Mouse (Mus musculus) testis, adult 10 weeks (tissue): ENCODE results near the gene Gtpbp3. TPM values are rescaled to one million over a fixed set of nuclear protein-coding genes. Genes with fewer than 3 reads are reported as not detected.

ENCODE experiments used
- polyA plus RNA-seq: library from polyadenylated mRNA; stranded (reverse); fragments of 350-450 nt; fragmentation: Illumina TruSeq; extraction: RNeasy Lipid Tissue Mini Kit (QIAGEN cat#74804); gene quantifications from one replicate; pipeline ENCODE4 v1.2.3, GENCODE M21; 2014; ENCODE audit warnings: low read depth, low replicate concordance

Gene Gtpbp3
- 0.59 TPM for polyA plus RNA-seq

DNA sequence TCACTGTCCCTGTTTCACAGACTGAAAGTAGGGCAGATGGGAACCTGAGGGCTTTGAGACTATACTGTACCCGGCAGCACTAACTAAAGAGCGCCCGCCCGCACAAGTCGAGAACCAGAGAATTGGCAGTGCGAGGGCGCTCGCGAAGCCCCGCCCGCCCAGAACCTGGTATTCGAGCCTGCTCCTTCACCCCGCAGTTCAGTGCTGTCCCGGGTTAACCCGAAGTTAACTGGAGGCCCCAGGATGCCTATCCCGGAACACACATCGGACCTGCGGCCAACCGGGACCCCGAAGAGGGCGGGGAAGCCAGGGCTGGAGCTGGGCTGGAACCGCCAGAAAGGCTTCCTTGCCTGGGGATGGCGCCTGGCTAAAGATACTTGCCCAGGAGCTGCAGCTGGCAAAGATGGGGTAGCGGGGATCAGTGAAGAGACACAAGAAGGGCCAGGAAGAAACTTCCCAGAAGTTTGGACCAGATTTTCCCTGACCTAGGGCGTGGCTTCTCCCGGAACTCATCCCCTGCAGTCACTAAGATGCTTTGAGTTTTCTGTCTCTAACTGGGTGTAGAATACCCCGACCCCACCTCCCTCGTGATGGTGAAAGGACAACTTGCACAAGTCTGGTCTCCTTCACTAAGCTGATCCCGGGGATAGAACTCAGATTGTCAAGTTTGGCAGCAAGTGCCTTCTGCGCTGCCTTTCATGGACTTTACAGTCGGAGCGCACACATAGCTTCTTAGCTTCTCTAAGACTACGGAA is at the start of gene Gtpbp3:
Gene Gtpbp3 (plus strand): TSS at position 413 of the 755 bp plus-strand sequence.

GRCm38 (mm10) chr8:71463188-71464033 is 24.5 kb upstream of the Gtpbp3 start, which contains the start of gene Abhd8:
TSS of gene Abhd8 (minus strand) at chr8:71463655.

GRCm38 (mm10) chr8:71464513-71465500 is 23.1 kb upstream of the Gtpbp3 start, which contains the start of gene Mrpl34:
TSS of gene Mrpl34 (plus strand) at chr8:71464959.

DNA sequence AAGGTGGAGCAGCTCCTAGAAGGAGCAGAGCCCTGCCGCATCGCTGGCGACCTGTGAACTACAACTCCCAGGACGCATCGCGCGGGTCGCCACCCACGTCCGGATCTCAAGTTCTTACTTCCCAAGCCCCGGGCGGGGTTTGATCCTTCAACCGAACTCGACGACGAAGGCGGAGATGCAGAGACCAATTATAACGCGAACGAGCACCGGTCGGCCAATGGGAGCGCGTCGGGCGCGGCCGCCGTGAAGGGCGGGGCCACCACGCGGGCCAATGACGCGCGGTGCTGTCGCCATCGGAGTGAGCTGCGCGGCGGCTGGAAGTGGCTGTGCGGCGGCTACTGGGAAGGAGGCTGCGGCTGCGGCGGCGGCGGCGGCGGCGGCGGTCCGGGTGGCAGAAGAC is 19.0 kb upstream of the Gtpbp3 start, which contains the start of gene Dda1:
Gene Dda1 (plus strand): TSS at position 284 of the 400 bp plus-strand sequence.

GRCm38 (mm10) chr8:71485142-71486135 is 2.5 kb upstream of the Gtpbp3 start, which contains the start of gene Ano8:
TSS of gene Ano8 (minus strand) at chr8:71485963.

DNA sequence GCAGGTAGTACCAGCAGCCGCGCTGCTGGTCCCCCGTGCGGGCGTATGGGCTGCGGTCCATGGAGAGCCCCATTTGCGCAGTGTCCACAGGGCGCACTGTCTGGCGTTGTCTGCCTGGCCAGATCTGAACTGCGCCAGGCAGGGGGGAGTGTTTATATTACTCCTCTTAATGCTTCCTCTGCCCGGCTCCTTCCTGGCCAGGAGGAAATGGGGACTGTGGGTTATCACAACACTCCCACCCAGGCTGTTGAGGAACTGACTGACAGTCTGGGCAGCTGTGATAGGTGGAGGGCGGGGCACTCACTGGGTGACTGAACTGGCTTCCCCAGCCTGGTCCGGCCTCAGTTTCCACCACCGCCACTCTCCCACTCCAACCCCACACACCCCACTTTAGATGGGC is 23.7 kb downstream of the Gtpbp3 start, which contains the start of gene Plvap:
Gene Plvap (minus strand): TSS at position 109 of the 400 bp plus-strand sequence.

DNA sequence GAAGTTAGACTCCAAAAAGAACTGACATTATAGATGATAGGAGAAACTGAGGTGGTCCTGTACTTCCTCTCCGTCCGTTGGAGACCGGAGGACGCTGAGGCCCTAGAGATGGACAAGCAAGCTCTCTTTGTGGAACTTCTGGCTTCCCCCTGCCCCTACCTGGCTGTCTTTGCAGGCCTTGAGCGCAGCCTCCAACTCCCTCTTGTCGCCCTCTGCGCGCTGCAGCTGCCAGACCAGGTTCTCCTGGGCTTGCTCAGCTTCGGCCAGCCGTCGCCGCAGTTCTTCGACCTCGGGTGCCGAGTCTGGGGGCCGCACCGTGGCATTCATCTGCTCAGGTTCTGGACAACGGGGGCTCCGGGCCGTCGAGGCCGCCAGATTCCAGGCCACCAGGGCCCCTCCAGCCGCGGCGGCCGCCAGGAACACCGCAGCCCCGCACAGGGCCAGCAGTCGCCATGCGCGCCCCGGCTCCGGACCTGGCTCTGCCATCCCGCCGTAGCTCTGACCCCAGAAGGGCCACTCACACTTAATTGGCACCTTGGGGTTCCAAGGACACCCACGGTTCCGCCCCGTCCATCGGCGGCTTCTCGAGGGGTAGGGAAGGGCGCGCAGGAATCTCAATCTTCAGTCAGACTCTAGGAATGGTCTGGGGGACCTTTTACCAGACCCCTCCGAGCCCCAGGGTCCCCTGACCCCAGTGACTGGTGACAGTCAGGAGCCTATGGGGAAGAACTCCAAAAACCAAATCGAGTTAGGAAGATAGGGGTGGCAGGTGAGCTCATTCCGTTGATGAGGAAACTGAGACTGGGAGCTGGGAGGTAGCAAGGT is 37.5 kb downstream of the Gtpbp3 start, which contains the start of gene Ccdc194:
Gene Ccdc194 (minus strand): TSS at position 486 of the 825 bp plus-strand sequence.

DNA sequence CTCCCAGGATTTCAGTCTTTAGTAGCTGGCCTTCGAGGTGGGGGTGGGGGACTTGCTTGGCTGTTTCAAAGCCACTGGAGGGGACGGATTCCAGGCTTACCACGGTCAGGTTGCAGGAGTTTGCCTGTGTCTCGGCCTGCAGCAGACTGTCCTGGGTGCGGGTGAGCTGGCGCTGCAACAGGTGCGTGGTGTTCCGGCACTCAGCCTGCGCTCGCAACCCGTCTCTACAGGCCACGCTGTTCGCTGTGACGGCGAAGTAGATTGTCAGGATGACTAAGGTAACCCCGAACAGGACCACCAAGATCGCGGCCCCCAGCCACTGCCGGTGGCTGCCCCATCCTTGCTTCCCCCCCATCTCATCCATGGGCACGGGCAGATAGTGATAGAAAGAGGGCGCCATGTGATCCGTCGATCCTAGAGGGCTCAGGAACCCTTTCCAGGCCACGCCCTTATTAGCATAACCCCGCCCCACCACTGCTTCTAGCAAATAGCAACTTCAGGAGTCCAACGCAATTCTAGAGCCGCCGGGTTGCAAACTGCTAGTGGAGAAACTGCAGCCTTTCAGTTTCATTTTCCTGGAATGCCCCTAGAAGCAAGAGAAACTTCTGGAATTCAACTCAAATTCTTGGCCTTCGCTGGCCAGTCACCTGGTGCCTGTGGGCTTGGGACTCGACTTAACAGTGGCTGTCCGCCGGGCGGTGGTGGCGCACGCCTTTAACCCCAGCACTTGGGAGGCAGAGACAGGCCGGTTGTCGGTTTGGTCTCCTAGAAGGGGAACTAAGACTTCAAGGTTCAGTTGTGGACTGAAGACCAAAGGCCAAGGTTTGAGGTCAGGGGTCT is 49.3 kb downstream of the Gtpbp3 start, which contains the start of gene Bst2:
Gene Bst2 (minus strand): TSS at position 429 of the 840 bp plus-strand sequence.

DNA sequence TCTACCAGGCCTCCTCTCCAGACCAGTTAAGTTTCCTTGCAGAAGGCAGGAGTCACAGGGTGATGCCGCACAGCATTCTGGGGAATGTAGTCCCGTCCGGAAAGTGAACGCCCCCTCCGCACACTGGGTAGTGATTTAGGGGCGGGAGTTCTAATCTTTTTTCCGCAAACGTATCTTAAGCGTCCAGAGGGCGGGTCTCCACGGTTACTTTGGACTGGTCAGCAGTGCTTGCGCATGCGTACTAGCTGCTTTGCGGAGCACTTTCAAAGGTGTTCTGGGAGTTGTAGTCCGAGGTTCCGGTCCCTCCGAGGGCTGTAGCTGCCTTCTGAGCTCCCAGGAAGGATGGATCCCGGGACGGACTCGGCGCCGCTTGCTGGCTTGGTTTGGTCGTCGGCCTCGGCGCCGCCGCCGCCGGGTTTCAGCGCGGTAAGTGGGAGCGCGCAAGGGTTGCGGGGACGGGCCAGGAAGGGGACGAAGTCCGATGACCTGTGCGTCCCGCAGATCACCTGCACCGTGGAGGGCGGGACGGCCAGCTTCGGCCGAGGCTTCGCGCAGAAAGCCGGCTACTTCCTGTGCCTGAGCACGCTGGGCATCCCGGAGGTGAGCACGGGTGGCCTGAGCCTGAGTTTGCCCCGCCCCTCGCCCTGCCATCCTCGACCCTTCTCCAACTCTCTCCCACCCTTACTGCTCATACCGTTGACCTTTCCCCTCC is 54.9 kb downstream of the Gtpbp3 start, which contains the start of gene Mvb12a:
Gene Mvb12a (plus strand): TSS at position 291 of the 712 bp plus-strand sequence.

Other genes starting within 250 kb of the Gtpbp3 start
- gene Myo9b, start 215.4 kb upstream of the Gtpbp3 start, polyA plus RNA-seq = 3.1 TPM
- 3.9 TPM for gene Haus8, start 215.2 kb upstream of the Gtpbp3 start, polyA plus RNA-seq
- 4.1 TPM for gene Use1, start 121.3 kb upstream of the Gtpbp3 start, polyA plus RNA-seq
- 6.8 TPM for gene Ocel1, start 116.8 kb upstream of the Gtpbp3 start, polyA plus RNA-seq
- 1.0 TPM for gene Nr2f6, start 106.1 kb upstream of the Gtpbp3 start, polyA plus RNA-seq
- gene Ushbp1, start 92.3 kb upstream of the Gtpbp3 start, polyA plus RNA-seq = 0.08 TPM
- 10.7 TPM for gene Babam1, start 91.2 kb upstream of the Gtpbp3 start, polyA plus RNA-seq
- gene Ankle1, start 82.1 kb upstream of the Gtpbp3 start, polyA plus RNA-seq = 0.49 TPM
- 2.9 TPM for gene Abhd8, start 24.4 kb upstream of the Gtpbp3 start, polyA plus RNA-seq
- gene Mrpl34, start 23.1 kb upstream of the Gtpbp3 start, polyA plus RNA-seq = 2.6 TPM
- gene Dda1, start 18.9 kb upstream of the Gtpbp3 start, polyA plus RNA-seq = 12.2 TPM
- 0.07 TPM for gene Ano8, start 2.1 kb upstream of the Gtpbp3 start, polyA plus RNA-seq
- not detected for gene Plvap, start 23.6 kb downstream of the Gtpbp3 start, polyA plus RNA-seq
- not detected for gene Ccdc194, start 37.6 kb downstream of the Gtpbp3 start, polyA plus RNA-seq
- gene Bst2, start 49.4 kb downstream of the Gtpbp3 start, polyA plus RNA-seq = 0.88 TPM
- gene Mvb12a, start 54.8 kb downstream of the Gtpbp3 start, polyA plus RNA-seq = 1.1 TPM
- 0.34 TPM for gene Tmem221, start 70.8 kb downstream of the Gtpbp3 start, polyA plus RNA-seq
- gene Nxnl1, start 78.5 kb downstream of the Gtpbp3 start, polyA plus RNA-seq = 0.38 TPM
- 2.4 TPM for gene Slc27a1, start 80.8 kb downstream of the Gtpbp3 start, polyA plus RNA-seq
- 0.36 TPM for gene Pgls, start 104.1 kb downstream of the Gtpbp3 start, polyA plus RNA-seq
- gene Fam129c, start 109.5 kb downstream of the Gtpbp3 start, polyA plus RNA-seq = 1.4 TPM
- 17.1 TPM for gene Colgalt1, start 122.9 kb downstream of the Gtpbp3 start, polyA plus RNA-seq
- 0.04 TPM for gene Unc13a, start 183.7 kb downstream of the Gtpbp3 start, polyA plus RNA-seq
- gene Jak3, start 188.2 kb downstream of the Gtpbp3 start, polyA plus RNA-seq = 0.06 TPM
- gene Insl3, start 201.1 kb downstream of the Gtpbp3 start, polyA plus RNA-seq = 108 TPM
- gene B3gnt3, start 213.7 kb downstream of the Gtpbp3 start, polyA plus RNA-seq = 0.13 TPM
- gene Fcho1, start 237.6 kb downstream of the Gtpbp3 start, polyA plus RNA-seq = not detected